Mouse (Mus musculus) forebrain, embryonic 14.5 days (tissue): ENCODE measurements at regions not wholly inside any gene's neighbourhood (a gene's known extent, or its start where the extent isn't known, plus 50 kb on each side); places are given as distances from the start of the nearest gene placed in this dataset.

Experiments
- ATAC-seq: fragments of 200-750 bp; cut with Nextera tagmentation; 2 replicates; pipeline ENCODE4 v1.8.0; 2017; ENCODE audit warnings: mild to moderate bottlenecking, moderate library complexity
- DNase-seq: peaks from one replicate; pipeline ENCODE4 v3.0.0-alpha.2; 2015; ENCODE audit warnings: low spot score
- H3K27ac ChIP-seq: fragments of 300-500 bp; sonication (generic); 2 replicates; pipeline ENCODE4 v1.5.1; 2014; ENCODE audit warnings: low read depth, mild to moderate bottlenecking, control low read depth, low read length, moderate library complexity
- H3K27me3 ChIP-seq: fragments of 300-500 bp; sonication (generic); replicated peaks from 2 replicates; pipeline ENCODE4 v1.6.1; 2014; ENCODE audit warnings: low read length, control low read depth, mixed read lengths; ENCODE audit not compliant: control insufficient read depth, insufficient read depth
- H3K36me3 ChIP-seq: fragments of 300-500 bp; sonication (generic); 2 replicates; pipeline ENCODE4 v1.6.1; 2014; ENCODE audit warnings: low read length, control low read depth; ENCODE audit not compliant: control insufficient read depth, insufficient read depth
- H3K4me1 ChIP-seq: fragments of 300-500 bp; sonication (generic); 2 replicates; pipeline ENCODE4 v1.6.1; 2014; ENCODE audit warnings: antibody characterized with exemption, low read length, control low read depth; ENCODE audit not compliant: control insufficient read depth, insufficient read depth
- H3K4me2 ChIP-seq: fragments of 300-500 bp; sonication (generic); 2 replicates; pipeline ENCODE4 v1.6.1; 2014; ENCODE audit warnings: mild to moderate bottlenecking, control low read depth, low read length
- H3K4me3 ChIP-seq: fragments of 300-500 bp; sonication (generic); 2 replicates; pipeline ENCODE4 v1.5.1; 2014; ENCODE audit warnings: low read depth, low read length, control low read depth
- H3K9ac ChIP-seq: fragments of 300-500 bp; sonication (generic); 2 replicates; pipeline ENCODE4 v1.6.1; 2014; ENCODE audit warnings: mild to moderate bottlenecking, low read length, control low read depth, moderate library complexity
- H3K9me3 ChIP-seq: fragments of 300-500 bp; sonication (generic); replicated peaks from 2 replicates; pipeline ENCODE4 v1.6.1; 2016; ENCODE audit warnings: low read length, control low read depth, mixed read lengths; ENCODE audit not compliant: control insufficient read depth
- WGBS: fragments of 180-500 bp; shearing (Covaris S2); extraction: QIAGEN DNeasy Blood & Tissue Kit; methylation state at CpG from one replicate; pipeline ENCODE4 v1.1.7; 2014; 5-methylcytosine and 5-hydroxymethylcytosine counted together

DNA sequence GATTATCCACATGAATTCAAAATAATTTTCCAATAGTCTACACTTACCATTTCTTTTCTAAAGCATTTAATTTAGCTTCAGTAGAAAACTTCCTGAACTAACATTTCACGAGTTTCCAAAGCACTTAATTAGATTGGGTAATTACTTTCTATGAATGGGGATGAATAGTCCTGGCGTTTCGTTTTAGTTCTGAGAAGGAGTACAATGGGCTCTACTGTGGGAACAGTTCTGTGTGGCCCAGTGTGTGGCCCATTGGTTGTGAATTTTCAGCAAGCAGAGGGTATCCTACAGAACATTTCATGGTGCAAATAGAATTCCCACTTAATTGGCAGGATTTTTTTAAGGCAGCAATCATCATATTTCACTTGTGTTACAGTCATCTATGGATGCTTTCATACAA, 95.5 kb downstream of the 1700017N19Rik start:
- 2% methylated on average over 3 of the region's 3 CpGs for WGBS
- Histone ChIP-seq H3K36me3 (no peaks in the 10 kb centered on the region), H3K9ac (no peak overlapping the region), H3K27me3 (peaks cover 3% of the 10 kb centered on the region; the same call in 1 of the 2 replicates), H3K27ac (no peak overlapping the region), H3K4me1 (no peaks in the 10 kb centered on the region), H3K4me2 (no peak overlapping the region), H3K4me3 (no peak overlapping the region), H3K9me3 (no peaks in the 10 kb centered on the region)
- peak; percentile 87 for ATAC-seq
- DNase-seq: peak; percentile 76

DNA sequence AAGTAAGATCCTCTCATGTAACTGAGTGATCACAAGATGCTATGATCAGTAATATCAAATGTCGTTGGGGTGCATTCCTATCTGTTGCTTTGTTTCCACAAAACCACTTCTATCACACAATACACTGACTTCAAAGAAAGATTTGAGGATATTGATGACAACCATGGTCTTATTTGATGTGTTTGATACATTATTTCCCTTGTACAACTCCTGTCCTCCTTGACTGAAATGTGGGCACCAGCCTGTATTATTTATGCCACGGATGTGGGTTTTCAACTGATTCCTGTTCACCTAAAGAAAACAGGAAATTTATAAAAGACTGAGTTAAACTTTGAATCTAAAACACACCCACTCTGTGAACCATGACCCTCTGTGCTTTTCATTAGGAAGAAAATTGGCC, 105.7 kb downstream of the 1700017N19Rik start:
- 93% methylated on average over 2 of the region's 2 CpGs for WGBS
- Histone ChIP-seq H3K4me2 (no peak overlapping the region), H3K9me3 (no peaks in the 10 kb centered on the region), H3K4me1 (no peaks in the 10 kb centered on the region), H3K27me3 (no peaks in the 10 kb centered on the region), H3K27ac (no peak overlapping the region), H3K4me3 (no peak overlapping the region), H3K36me3 (no peaks in the 10 kb centered on the region), H3K9ac (no peak overlapping the region)
- no peak for ATAC-seq
- no peak for DNase-seq

DNA sequence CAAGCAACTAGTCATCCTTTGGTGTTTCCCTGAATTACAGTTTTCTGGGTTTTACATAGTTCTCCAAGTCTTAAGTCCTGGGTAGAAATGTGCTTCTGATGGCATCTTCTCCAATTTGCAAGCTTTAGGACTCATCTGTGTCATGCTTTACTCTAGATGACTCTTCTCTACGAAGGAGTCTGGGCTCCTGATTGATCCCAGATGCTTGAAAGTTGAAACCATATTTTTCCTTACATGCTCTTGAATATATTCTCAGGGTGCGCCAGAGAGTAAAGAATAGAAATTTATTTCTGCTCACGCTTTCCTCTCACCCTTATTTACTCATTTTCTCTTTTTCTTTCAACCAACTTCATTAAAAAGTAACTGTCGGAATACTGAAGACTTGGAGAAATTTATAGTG, 108.9 kb downstream of the 1700017N19Rik start:
- ATAC-seq (no peak), DNase-seq (no peak)
- Histone ChIP-seq H3K4me3 (no peak overlapping the region), H3K27ac (no peak overlapping the region), H3K27me3 (no peaks in the 10 kb centered on the region), H3K4me1 (no peaks in the 10 kb centered on the region), H3K9ac (no peak overlapping the region), H3K9me3 (no peaks in the 10 kb centered on the region), H3K4me2 (no peak overlapping the region), H3K36me3 (no peaks in the 10 kb centered on the region)
- 87% methylated on average over 4 of the region's 4 CpGs for WGBS

DNA sequence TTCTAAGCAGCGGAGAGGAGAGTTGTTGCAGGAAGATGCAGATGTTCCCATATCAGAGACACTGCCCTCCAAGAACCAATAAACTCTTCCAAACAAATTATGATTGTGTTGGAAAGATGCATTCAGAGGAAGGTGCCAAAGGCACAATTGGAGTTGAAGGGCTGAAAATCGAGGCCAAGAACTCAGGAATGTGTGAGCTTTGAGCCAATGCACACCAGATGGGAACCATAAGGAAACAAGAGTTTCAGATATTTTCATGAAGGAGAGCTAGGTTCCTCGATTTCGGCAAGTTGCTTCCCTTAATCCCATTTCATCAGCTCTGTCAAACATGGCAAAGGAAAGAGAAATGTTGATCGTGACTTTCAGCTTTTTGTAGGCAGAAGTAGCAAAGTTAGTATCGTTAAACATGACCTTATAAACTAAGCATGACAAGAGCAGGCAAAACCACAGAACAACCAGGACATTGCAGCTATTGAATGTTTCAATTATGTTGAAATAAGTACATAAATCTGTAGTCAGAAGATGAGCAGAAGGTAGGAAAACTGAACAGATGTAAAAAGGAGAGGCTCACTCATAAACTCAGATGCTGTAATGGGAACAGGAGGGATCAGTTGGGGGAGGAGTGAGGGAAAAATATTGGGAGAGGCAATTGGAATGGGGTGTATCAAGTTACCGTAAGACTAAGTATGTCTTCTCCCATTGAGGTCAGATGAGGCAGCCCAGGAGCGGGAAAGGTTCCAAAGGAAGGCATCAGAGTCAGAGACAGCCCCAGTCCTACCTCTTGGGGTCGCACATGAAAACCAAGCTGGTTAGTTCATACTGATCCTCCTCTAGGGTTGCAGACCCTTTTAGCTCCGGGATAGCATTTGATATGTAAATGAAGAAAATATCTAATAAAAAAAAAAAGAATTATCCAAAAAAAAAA, 110.3 kb downstream of the 1700017N19Rik start:
- H3K27me3 ChIP-seq: no peaks in the 10 kb centered on the region
- no peak for ATAC-seq

DNA sequence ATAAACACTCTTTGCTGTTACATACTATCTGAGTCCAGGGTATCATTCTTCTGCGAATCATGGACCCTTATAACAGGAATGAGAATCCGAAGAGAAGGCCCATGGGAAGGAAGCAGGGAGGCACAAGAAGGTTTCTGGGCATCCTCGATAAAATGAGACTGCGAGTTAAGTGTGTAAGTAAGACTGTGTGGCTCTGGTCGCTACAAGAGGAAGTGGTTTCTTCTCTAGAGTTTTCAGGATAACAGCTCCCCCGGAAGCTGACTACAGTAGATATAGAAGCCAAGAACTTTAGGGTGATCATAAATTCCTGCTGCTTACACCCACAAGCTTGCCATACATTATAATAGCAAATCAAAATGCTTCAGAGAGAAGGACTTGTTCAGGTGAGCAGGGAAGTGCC, 111.7 kb downstream of the 1700017N19Rik start:
- Histone ChIP-seq H3K4me3 (no peak overlapping the region), H3K9ac (no peak overlapping the region), H3K9me3 (no peaks in the 10 kb centered on the region), H3K4me2 (no peak overlapping the region), H3K27ac (no peak overlapping the region), H3K36me3 (no peaks in the 10 kb centered on the region), H3K4me1 (no peaks in the 10 kb centered on the region), H3K27me3 (no peaks in the 10 kb centered on the region)
- WGBS: 90% methylated on average over 6 of the region's 6 CpGs
- no peak for DNase-seq
- no peak for ATAC-seq

More for the DNA sequence above, 110.3 kb downstream of the 1700017N19Rik start:
- Histone ChIP-seq H3K27ac (no peak overlapping the region), H3K4me2 (no peak overlapping the region), H3K9ac (no peak overlapping the region), H3K9me3 (no peaks in the 10 kb centered on the region), H3K4me3 (no peak overlapping the region), H3K4me1 (no peaks in the 10 kb centered on the region), H3K36me3 (no peaks in the 10 kb centered on the region)
- DNase-seq: peak; percentile 33
- 87% methylated on average over 10 of the region's 10 CpGs for WGBS

DNA sequence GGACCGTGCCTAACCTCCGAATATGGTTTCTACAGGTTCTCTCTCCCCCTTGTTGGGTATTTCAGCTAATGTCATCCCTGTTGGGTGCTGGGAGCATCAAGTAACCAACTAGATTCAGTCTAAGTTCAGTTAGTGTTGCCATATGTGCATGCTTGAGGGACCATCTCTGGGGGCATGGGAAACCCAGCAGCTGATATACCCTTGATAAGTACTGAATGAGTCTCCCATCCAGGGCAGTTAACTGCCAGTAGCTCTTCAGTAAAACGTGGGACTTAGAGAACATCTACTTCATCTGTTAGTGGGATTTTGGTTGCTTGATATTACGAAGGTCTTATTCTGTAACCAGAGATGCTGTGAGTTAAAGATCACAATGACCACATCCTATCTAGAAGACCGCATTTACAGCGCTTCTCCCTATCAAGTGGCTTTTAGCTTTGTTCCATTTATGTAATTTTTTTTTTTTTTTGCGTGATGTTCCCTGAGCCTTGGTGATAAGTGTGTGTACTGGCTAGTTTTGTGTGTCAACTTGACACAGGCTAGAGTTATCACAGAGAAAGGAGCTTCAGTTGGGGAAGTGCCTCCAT, 125.9 kb downstream of the 1700017N19Rik start:
- H3K27ac ChIP-seq: no peak overlapping the region
- H3K9ac ChIP-seq: no peak overlapping the region
- no peak overlapping the region for H3K4me2 ChIP-seq
- no peaks in the 10 kb centered on the region for H3K36me3 ChIP-seq
- no peak for ATAC-seq
- H3K4me1 ChIP-seq: no peaks in the 10 kb centered on the region
- no peak overlapping the region for H3K4me3 ChIP-seq
- DNase-seq: no peak
- H3K9me3 ChIP-seq: no peaks in the 10 kb centered on the region
- WGBS: 91% methylated on average over 7 of the region's 7 CpGs
- no peaks in the 10 kb centered on the region for H3K27me3 ChIP-seq

DNA sequence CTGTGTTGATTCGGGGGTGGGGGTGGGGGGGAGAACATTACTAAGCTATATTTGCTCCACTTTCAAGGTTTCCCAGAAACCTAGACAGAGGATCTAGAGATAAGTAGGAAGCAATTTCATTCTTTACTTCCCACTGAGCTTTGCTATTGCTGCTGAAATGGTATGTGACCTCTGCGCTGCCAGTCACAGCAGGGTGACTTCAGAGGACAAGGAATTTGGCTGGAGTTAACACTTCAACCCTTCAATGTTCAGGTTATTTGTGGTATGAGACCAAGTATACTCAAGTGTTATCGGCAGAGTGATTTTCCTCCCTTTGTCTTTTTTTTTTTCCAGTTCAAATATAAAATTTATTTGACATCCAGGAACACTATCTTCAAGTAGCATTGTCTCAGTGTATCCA, 128.3 kb downstream of the 1700017N19Rik start:
- DNase-seq: no peak
- Histone ChIP-seq H3K4me3 (no peak overlapping the region), H3K27ac (no peak overlapping the region), H3K9ac (no peak overlapping the region), H3K4me1 (no peaks in the 10 kb centered on the region), H3K36me3 (no peaks in the 10 kb centered on the region), H3K9me3 (no peaks in the 10 kb centered on the region), H3K27me3 (no peaks in the 10 kb centered on the region), H3K4me2 (no peak overlapping the region)
- 15% methylated on average over 3 of the region's 3 CpGs for WGBS
- no peak for ATAC-seq

DNA sequence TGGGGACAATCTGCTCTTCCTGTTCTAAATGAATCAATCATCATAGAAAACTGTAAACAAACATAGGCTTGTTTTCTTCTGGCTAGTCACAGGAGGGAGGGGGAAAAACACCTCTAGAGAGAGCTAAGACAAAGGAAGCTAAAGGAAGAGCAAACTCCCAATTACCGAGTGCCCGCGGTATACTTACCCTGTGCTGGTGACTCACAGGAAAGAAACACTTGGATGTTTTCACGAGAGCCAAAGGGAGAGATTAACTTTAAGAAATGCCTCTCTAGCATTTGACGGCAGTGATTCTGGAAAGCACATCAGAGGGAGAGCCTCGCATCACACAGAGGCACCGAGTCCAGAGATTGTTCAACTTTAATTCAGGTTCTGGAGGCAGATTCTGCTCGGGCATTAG, 151.0 kb downstream of the 1700017N19Rik start:
- no peaks in the 10 kb centered on the region for H3K36me3 ChIP-seq
- no peak overlapping the region for H3K4me3 ChIP-seq
- H3K9me3 ChIP-seq: no peaks in the 10 kb centered on the region
- H3K9ac ChIP-seq: no peak overlapping the region
- ATAC-seq (no peak), DNase-seq (no peak)
- H3K4me1 ChIP-seq: no peaks in the 10 kb centered on the region
- H3K4me2 ChIP-seq: no peak overlapping the region; the same call in 1 of the 2 replicates
- H3K27ac ChIP-seq: no peak overlapping the region
- WGBS: 39% methylated on average over 8 of the region's 8 CpGs
- H3K27me3 ChIP-seq: no peaks in the 10 kb centered on the region

DNA sequence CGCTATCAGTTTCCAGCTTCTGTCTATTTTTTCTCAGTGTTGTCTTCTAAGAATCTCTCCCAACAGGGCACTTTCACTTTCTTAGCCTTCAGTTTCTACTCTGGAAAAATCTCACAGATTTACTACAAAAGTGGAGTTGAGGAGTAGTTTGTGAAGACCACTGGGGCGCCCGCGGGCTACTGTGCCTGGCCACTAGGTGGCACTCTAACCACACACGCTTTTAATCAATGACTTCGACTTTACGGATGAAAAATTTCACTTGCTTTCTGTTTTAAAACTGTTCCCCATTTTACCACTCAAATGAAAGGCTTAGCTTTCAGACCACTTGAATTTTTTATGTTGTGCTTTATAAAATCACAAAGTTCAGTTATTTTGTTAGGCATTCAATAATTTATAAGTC, 151.8 kb downstream of the 1700017N19Rik start:
- no peak overlapping the region for H3K9ac ChIP-seq
- DNase-seq (peak; percentile 87), ATAC-seq (peak; percentile 78; the same call in 1 of the 2 replicates)
- H3K9me3 ChIP-seq: no peaks in the 10 kb centered on the region
- no peak overlapping the region for H3K4me2 ChIP-seq
- no peaks in the 10 kb centered on the region for H3K4me1 ChIP-seq
- WGBS: 10% methylated on average over 7 of the region's 7 CpGs
- no peak overlapping the region for H3K4me3 ChIP-seq
- H3K27me3 ChIP-seq: no peaks in the 10 kb centered on the region
- H3K36me3 ChIP-seq: no peaks in the 10 kb centered on the region
- H3K27ac ChIP-seq: no peak overlapping the region
